In the genomic region with DNA sequence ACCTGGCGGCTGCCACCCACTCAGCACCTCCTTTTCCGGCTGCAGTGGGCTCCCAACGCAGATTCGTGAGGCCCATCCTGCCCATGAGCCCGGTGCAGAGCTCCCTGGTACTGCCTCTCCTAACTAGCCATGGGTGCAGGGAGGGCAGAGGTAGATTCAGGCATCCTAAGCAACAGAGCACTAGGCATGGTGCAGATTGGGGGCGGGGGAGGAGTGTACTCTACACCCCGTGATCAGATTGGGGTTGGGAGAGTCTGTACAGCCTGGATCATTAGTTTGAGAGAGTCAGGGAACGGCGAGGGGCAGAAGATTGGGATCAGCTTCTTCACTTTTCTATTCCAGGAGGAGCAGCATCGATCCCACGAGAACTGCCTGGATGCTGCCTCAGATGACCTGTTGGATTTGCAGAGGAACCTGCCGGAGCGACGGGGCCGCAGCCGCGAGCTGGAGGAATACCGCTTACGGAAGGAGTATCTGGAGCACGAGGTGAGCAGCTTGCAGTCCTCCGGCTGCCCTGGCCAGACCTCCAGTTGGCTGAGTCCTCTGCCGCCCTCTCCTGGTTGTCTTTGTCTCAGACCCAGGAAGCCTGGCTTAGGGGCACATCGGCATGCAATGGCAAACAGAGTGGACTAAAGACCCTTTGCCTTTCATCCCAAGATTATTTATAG, we compare ENCODE assay signal across 8 mouse cellular contexts. TPM values are rescaled to one million over a fixed set of nuclear protein-coding genes. Genes with fewer than 3 reads are reported as not detected.
DNase-seq lines count a peak whose midpoint lies in the region; ATAC-seq lines count a peak whose summit lies in the region.

No protein-coding gene starts in this region.

- no peak overlapping the region for H3K27ac ChIP-seq in liver, embryonic 12.5 days

- peak; percentile 56; the same call in 1 of the 2 replicates for ATAC-seq in liver, embryonic 12.5 days

- no peaks in the 10 kb centered on the region for H3K9me3 ChIP-seq in liver, embryonic 12.5 days (replicated peaks)

- H3K4me3 ChIP-seq in liver, embryonic 12.5 days = no peak overlapping the region

- WGBS in liver, embryonic 12.5 days (ENCODE audit: insufficient replicate concordance) = 47% methylated on average over 23 of the region's 23 CpGs

- H3K4me2 ChIP-seq in liver, embryonic 12.5 days = peak overlapping the region; percentile 32

- no peaks in the 10 kb centered on the region for H3K4me1 ChIP-seq in liver, embryonic 12.5 days

- H3K27me3 ChIP-seq in liver, embryonic 12.5 days (replicated peaks) = no peaks in the 10 kb centered on the region

- DNase-seq in urinary bladder, adult 18-20 months (ENCODE audit: low spot score in 2 of 2) = peak; percentile 43 to 62
- DNase-seq in urinary bladder, postnatal 10 days (ENCODE audit: low spot score) = no peak
- peak; percentile 68 for DNase-seq in embryo, embryonic 11.5 days (ENCODE audit: low read depth, low spot score)
- DNase-seq in heart, adult 8-10 months (ENCODE audit: low spot score) = peak; percentile 60
- peak; percentile 80 for DNase-seq in kidney, adult 18-20 months
- peak; percentile 71 for DNase-seq in naive thymus-derived CD4-positive, alpha-beta T cell, adult 2 months (ENCODE audit: low read depth)
- peak; percentile 54 to 78 for DNase-seq in spleen, postnatal 4 days (ENCODE audit: low spot score in 2 of 2)

- H3K9ac ChIP-seq in liver, embryonic 12.5 days = no peak overlapping the region

- peaks cover 76% of the 10 kb centered on the region for H3K36me3 ChIP-seq in liver, embryonic 12.5 days

RNA-seq across cellular contexts. Expression of gene Psd4, which starts 38.1 kb away (rescaled TPM):
- total RNA-seq in heart, adult 8-10 months (2022) = under 1 TPM; 0.57 to 0.78 (median 0.63) TPM
- 13.1 and 13.2 TPM in 2 replicates for polyA plus RNA-seq in liver, embryonic 12.5 days (2016; fragmentation: Nextera tagmentation; extraction: Ambion mirVana)
